Mouse (Mus musculus): ENCODE data around the gene Dnah14.

Gene Dnah14

GRCm38 (mm10) chr1:181599376-181599775, 23.0 kb downstream of the Dnah14 start:
- in situ Hi-C loops (cut with MboI) = no loop called here

- in situ Hi-C loops (cut with MboI) = no loop called here
Measured at GRCm38 (mm10) chr1:181611118-181611517, 34.8 kb downstream of the Dnah14 start.

GRCm38 (mm10) chr1:181615866-181616491, 39.6 kb downstream of the Dnah14 start:
- in situ Hi-C loops (cut with MboI) = no loop called here

- in situ Hi-C loops (cut with MboI) = no loop called here
Measured at GRCm38 (mm10) chr1:181617332-181617731, 41.0 kb downstream of the Dnah14 start.

GRCm38 (mm10) chr1:181623149-181623680, 46.9 kb downstream of the Dnah14 start:
- in situ Hi-C loops (cut with MboI) = no loop called here

- in situ Hi-C loops (cut with MboI) = no loop called here
Measured at GRCm38 (mm10) chr1:181624876-181625275, 48.5 kb downstream of the Dnah14 start.

GRCm38 (mm10) chr1:181628276-181628675, 51.9 kb downstream of the Dnah14 start:
- in situ Hi-C loops (cut with MboI) = no loop called here

- in situ Hi-C loops (cut with MboI) = no loop called here
Measured at GRCm38 (mm10) chr1:181631371-181631770, 55.0 kb downstream of the Dnah14 start.

GRCm38 (mm10) chr1:181637997-181638713, 61.8 kb downstream of the Dnah14 start:
- in situ Hi-C loops (cut with MboI) = no loop called here

GRCm38 (mm10) chr1:181640383-181640782, 64.0 kb downstream of the Dnah14 start:
- in situ Hi-C loops (cut with MboI) = no loop called here

- in situ Hi-C loops (cut with MboI) = no loop called here
Measured at GRCm38 (mm10) chr1:181647467-181647866, 71.1 kb downstream of the Dnah14 start.

- in situ Hi-C loops (cut with MboI) = no loop called here
Measured at GRCm38 (mm10) chr1:181653481-181653880, 77.1 kb downstream of the Dnah14 start.

GRCm38 (mm10) chr1:181656421-181656820, 80.1 kb downstream of the Dnah14 start:
- in situ Hi-C loops (cut with MboI) = no loop called here

GRCm38 (mm10) chr1:181666801-181667200, 90.4 kb downstream of the Dnah14 start:
- in situ Hi-C loops (cut with MboI) = no loop called here

GRCm38 (mm10) chr1:181694729-181695498, 118.6 kb downstream of the Dnah14 start:
- in situ Hi-C loops (cut with MboI) = no loop called here

GRCm38 (mm10) chr1:181728707-181729106, 152.3 kb downstream of the Dnah14 start:
- in situ Hi-C loops (cut with MboI) = no loop called here

- in situ Hi-C loops (cut with MboI) = loop anchor here (10.0 kb wide), 1 partner anchor 151 kb away; no protein-coding TSS in a partner anchor
Measured at GRCm38 (mm10) chr1:181733517-181733916, 157.2 kb downstream of the Dnah14 start.

GRCm38 (mm10) chr1:181740259-181740658, 163.9 kb downstream of the Dnah14 start:
- in situ Hi-C loops (cut with MboI) = no loop called here

GRCm38 (mm10) chr1:181742251-181742885, 166.0 kb downstream of the Dnah14 start:
- in situ Hi-C loops (cut with MboI) = no loop called here

GRCm38 (mm10) chr1:181769392-181769791, 193.0 kb downstream of the Dnah14 start:
- in situ Hi-C loops (cut with MboI) = no loop called here

GRCm38 (mm10) chr1:181771871-181772270, 195.5 kb downstream of the Dnah14 start:
- in situ Hi-C loops (cut with MboI) = no loop called here

- in situ Hi-C loops (cut with MboI) = no loop called here
Measured at GRCm38 (mm10) chr1:181776541-181776940, 200.2 kb downstream of the Dnah14 start.

Measured in mature B cell (primary cell).